Comparison of ENCODE assay signal across 25 mouse cellular contexts in the genomic region with DNA sequence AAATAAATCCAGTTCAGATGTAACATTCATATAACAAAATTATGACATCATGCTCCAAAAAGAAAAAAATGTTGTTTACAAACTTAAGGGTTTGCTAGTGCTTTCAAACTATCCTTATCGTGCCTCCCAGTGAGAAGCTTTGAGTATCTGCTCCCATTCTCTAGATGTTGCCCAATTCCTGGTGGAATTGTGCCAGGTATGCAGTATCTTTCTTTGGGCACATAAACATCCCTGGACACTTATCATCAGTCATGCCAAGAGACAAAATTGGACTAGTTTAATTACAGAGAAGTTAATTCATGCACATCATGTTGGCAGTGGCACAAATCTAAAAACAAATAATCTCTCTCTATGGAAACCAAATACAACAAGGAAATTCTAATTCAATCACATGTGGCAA.
DNase-seq lines count a peak whose midpoint lies in the region; ATAC-seq lines count a peak whose summit lies in the region.
"Had no signal": no experiment of that assay in that cellular context is flagged by ENCODE, and none has a peak within 500 bp of the region (broad histone marks: within the 10 kb centered on the region; RNA-seq: fewer than 3 reads in every experiment).

No protein-coding gene starts in this region.

- no peak overlapping the region for H3K4me3 ChIP-seq in embryonic facial prominence, embryonic 14.5 days (ENCODE audit: low read depth, low read length)
- H3K4me3 ChIP-seq in embryonic facial prominence, embryonic 10.5 days, result no peak overlapping the region
- H3K4me3 ChIP-seq: forebrain, embryonic 10.5 days; heart, embryonic 10.5 days; limb, embryonic 13.5 days; midbrain, embryonic 15.5 days; neural tube, embryonic 12.5 days; stomach, embryonic 15.5 days had no signal

- H3K27ac ChIP-seq in embryonic facial prominence, embryonic 14.5 days (replicated peaks; ENCODE audit: low read depth, low read length), result no peak overlapping the region
- no peak overlapping the region for H3K27ac ChIP-seq in embryonic facial prominence, embryonic 10.5 days (replicated peaks)
- H3K27ac ChIP-seq: forebrain, embryonic 10.5 days; heart, embryonic 10.5 days; limb, embryonic 13.5 days; liver, embryonic 14.5 days; macrophage; midbrain, embryonic 15.5 days; neural tube, embryonic 12.5 days; stomach, embryonic 15.5 days had no signal

- H3K9me3 ChIP-seq in embryonic facial prominence, embryonic 14.5 days (ENCODE audit: control insufficient read depth, low read length), result no peaks in the 10 kb centered on the region
- no peaks in the 10 kb centered on the region for H3K9me3 ChIP-seq in embryonic facial prominence, embryonic 10.5 days
- H3K9me3 ChIP-seq: forebrain, embryonic 10.5 days; heart, embryonic 10.5 days; limb, embryonic 13.5 days; midbrain, embryonic 15.5 days; neural tube, embryonic 12.5 days; stomach, embryonic 15.5 days had no signal

- no peak overlapping the region for H3K4me2 ChIP-seq in embryonic facial prominence, embryonic 14.5 days (ENCODE audit: low read depth, low read length)
- H3K4me2 ChIP-seq: limb, embryonic 13.5 days; midbrain, embryonic 15.5 days; neural tube, embryonic 12.5 days; stomach, embryonic 15.5 days had no signal

- H3K4me1 ChIP-seq in embryonic facial prominence, embryonic 14.5 days (ENCODE audit: control insufficient read depth, insufficient read depth, low read length), result peaks cover 8% of the 10 kb centered on the region; the same call in 1 of the 2 replicates
- H3K4me1 ChIP-seq in embryonic facial prominence, embryonic 10.5 days, result peaks cover 40% of the 10 kb centered on the region
- H3K4me1 ChIP-seq: midbrain, embryonic 15.5 days; neural tube, embryonic 12.5 days; stomach, embryonic 15.5 days had no signal

- 77% methylated on average over 1 of the region's 1 CpGs for WGBS in embryonic facial prominence, embryonic 14.5 days
- 94% methylated on average over 1 of the region's 1 CpGs for WGBS in embryonic facial prominence, embryonic 10.5 days

- no peak overlapping the region for H3K9ac ChIP-seq in embryonic facial prominence, embryonic 14.5 days (ENCODE audit: low read depth, low read length)
- H3K9ac ChIP-seq: forebrain, postnatal 0 days; limb, embryonic 13.5 days; liver, embryonic 14.5 days; midbrain, embryonic 15.5 days; neural tube, embryonic 12.5 days; stomach, embryonic 15.5 days had no signal

- ATAC-seq in embryonic facial prominence, embryonic 14.5 days (ENCODE audit: low read depth), result no peak
- ATAC-seq: forebrain, postnatal 0 days; hindbrain, embryonic 16.5 days; intestine, embryonic 16.5 days; midbrain, embryonic 15.5 days had no signal

- no peaks in the 10 kb centered on the region for H3K27me3 ChIP-seq in embryonic facial prominence, embryonic 14.5 days (replicated peaks; ENCODE audit: control insufficient read depth, insufficient read depth, low read length)
- H3K27me3 ChIP-seq in embryonic facial prominence, embryonic 10.5 days (replicated peaks; ENCODE audit: low read depth, poor library complexity, severe bottlenecking), result no peaks in the 10 kb centered on the region
- H3K27me3 ChIP-seq: limb, embryonic 13.5 days; midbrain, embryonic 15.5 days; neural tube, embryonic 12.5 days; stomach, embryonic 15.5 days had no signal

- H3K36me3 ChIP-seq in embryonic facial prominence, embryonic 14.5 days (ENCODE audit: control insufficient read depth, insufficient read depth, low read length), result no peaks in the 10 kb centered on the region
- H3K36me3 ChIP-seq in embryonic facial prominence, embryonic 10.5 days (replicated peaks), result no peaks in the 10 kb centered on the region
- H3K36me3 ChIP-seq: forebrain, embryonic 10.5 days; heart, embryonic 10.5 days; limb, embryonic 13.5 days; midbrain, embryonic 15.5 days; neural tube, embryonic 12.5 days; stomach, embryonic 15.5 days had no signal

- peak; percentile 24 for DNase-seq in embryonic facial prominence, embryonic 14.5 days (ENCODE audit: low spot score)
- DNase-seq in embryonic facial prominence, embryonic 10.5 days (ENCODE audit: low spot score), result no peak
- DNase-seq in lung, adult 18-20 months, result peak; percentile 20 to 64
- DNase-seq in lung, postnatal 4 days, result no peak
- peak; percentile 43 for DNase-seq in lung, postnatal 14 days
- no peak for DNase-seq in thymus, adult 18-20 months
- no peak for DNase-seq in adrenal gland, postnatal 10 days
- DNase-seq: adrenal gland, adult 8-10 months; cerebellum, adult 9-10 months; forebrain, postnatal 0 days; gastrocnemius, postnatal 36 days; kidney, postnatal 36 days; retina, postnatal 1 day; thymus, adult 2 months; thymus, postnatal 4 days had no signal

Comparison
In these comparisons a context has a peak if more than half of its experiments do, and no peak if none do; other contexts are left out.
1. DNase-seq: peak in embryonic facial prominence, embryonic 14.5 days (single experiment), lung, adult 18-20 months (2 of 2) and lung, postnatal 14 days (single experiment); none in embryonic facial prominence, embryonic 10.5 days (single experiment), lung, postnatal 4 days (0 of 2), thymus, adult 18-20 months (0 of 2) and adrenal gland, postnatal 10 days (single experiment).